Mouse (Mus musculus) gastrocnemius, postnatal 14 days (tissue): ENCODE results near the gene Ube2z. TPM values are rescaled to one million over a fixed set of nuclear protein-coding genes. Genes with fewer than 3 reads are reported as not detected.
A peak's percentile ranks its signal among the peaks of the same experiment; 100 is the strongest.
"Not testable (repeated sequence)": the region's sequence is repeated elsewhere in the genome, so short reads cannot be mapped to it uniquely, and the experiment has no call there.

Source experiments
- DNase-seq: peaks from one replicate; pipeline ENCODE4 v3.0.0; 2021; ENCODE audit warnings: mixed read lengths
- intact Hi-C: fragments of 180-260 bp; cut with DNase I; formaldehyde crosslinking; loops from one replicate; pipeline ENCODE4 v1.15.1; 2025; ENCODE audit warnings: low total_unique reads
- long read RNA-seq, 2 experiments: library from polyadenylated mRNA; stranded (forward); transcript quantifications; one replicate each; pipeline ENCODE4 v2.0.0; 2021
- total RNA-seq, 2 experiments: library from RNA; stranded (reverse); gene quantifications; 2 replicates each; pipeline ENCODE4 v1.2.3; 2021

Ube2z gene
- 10 to 100 TPM; 17.6 to 19.9 TPM for total RNA-seq
- long read RNA-seq, experiment 1, transcript Ube2z-201 (7 exons, 3,997 nt): major isoform, 38 of 46 reads
- long read RNA-seq, experiment 1, partial matches to known transcripts: 2 of 46 reads
- long read RNA-seq, experiment 1, other reads (novel, unspliced or antisense): 6 of 46 reads
- long read RNA-seq, experiment 2, transcript Ube2z-201 (7 exons, 3,997 nt): major isoform, 37 of 41 reads
- long read RNA-seq, experiment 2, partial matches to known transcripts: 4 of 41 reads
- long read RNA-seq, experiment 2, other reads (novel, unspliced or antisense): 0 of 41 reads

- peak; percentile 99 for DNase-seq
- intact Hi-C loops: no loop called here
Measured at GRCm38 (mm10) chr11:96065215-96065911, at the start of gene Ube2z. Ube2z (minus strand) TSS chr11:96065388.

DNA sequence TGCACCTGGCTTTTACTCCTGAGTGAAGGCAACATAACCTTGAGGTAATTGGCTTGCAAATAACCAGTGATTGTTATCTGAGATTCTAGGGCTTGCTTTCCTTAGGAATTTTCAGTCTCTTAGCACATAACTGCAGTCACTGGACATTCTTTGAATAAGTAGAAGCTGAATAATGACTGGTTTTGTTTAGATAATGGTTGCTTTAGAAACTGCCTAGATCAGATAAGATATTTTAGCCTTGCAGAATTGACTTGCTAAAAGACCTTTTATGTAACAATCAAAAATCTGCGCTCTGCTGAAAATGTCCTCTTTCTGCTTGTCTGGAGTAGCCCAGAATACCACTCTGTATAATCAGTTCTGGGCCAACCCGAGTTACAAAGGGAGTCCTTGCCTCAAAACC lies 48.9 kb upstream of the Ube2z start:
- intact Hi-C loops: no loop called here

GRCm38 (mm10) chr11:96111751-96112150 lies 46.6 kb upstream of the Ube2z start, which contains the start of gene Calcoco2:
Calcoco2 (minus strand) TSS chr11:96111964.
- no peak for DNase-seq

More for the DNA sequence above, 48.9 kb upstream of the Ube2z start:
- DNase-seq: no peak

DNA sequence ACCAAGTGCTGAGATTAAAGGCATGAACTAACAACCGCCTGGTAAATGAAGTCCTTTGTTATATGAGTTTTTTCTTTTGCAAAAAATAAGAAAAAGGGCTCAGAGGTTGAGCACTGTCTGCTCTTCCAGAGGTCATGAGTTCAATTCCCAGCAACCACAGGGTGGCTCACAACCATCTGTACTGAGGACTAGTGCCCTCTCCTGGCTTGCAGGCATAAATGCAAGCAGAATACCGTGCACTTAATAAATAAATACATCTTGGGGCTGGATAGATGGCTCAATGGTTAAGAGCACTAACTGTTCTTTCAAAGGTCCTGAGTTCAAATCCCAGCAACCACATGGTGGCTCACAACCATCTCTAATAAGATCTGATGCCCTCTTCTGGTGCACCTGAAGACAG lies 45.8 kb upstream of the Ube2z start:
- DNase-seq, intact Hi-C loops: not testable (repeated sequence)

More at GRCm38 (mm10) chr11:96111751-96112150, 46.6 kb upstream of the Ube2z start, which contains the start of gene Calcoco2:
- intact Hi-C loops: no loop called here

DNA sequence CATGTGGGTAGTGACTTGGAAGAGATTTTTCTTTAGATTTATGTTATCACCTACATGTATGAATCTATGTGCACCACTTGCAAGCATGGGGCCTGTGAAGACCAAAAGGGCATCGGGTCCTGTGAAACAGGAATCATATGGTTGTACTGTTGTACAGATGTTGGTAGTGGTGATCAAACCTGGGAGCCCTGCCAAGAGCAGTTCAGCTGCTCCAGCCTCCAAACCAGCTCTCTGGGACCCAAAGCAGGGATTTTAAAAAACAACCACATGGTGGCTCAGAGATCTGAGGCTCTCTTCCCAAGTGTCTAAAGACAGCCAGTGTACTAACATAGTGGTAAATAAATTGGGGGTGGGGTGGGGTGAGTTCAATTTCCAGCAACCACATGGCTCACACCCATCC lies 43.2 kb upstream of the Ube2z start:
- intact Hi-C loops: no loop called here
- DNase-seq: no peak

DNA sequence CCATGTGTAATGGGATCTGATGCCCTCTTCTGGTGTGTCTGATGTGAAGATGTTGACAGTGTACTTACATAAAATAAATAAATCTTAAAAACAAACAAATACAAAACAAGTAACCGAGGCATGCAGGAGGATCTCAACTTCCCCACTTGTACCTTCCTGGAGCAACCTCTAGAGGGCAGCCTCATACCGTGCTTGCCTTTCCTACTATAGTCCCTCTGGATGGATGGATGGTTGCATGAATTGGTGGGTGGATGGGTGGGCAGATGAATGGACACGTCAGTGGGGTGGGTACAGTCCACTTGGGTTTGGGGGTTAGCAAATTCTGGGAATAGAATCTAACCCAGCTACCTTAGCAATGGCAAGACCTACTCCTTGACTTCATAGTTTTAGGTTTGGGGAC lies 28.2 kb upstream of the Ube2z start:
- intact Hi-C loops: loop anchor here (5.0 kb wide), 2 partner anchors 34 to 216 kb away; no protein-coding TSS in a partner anchor
- peak; percentile 35 for DNase-seq

- intact Hi-C loops: loop anchor here (5.0 kb wide), 2 partner anchors 35 to 215 kb away; no protein-coding TSS in a partner anchor
- DNase-seq: no peak
Measured at GRCm38 (mm10) chr11:96092674-96093291, 27.6 kb upstream of the Ube2z start.

DNA sequence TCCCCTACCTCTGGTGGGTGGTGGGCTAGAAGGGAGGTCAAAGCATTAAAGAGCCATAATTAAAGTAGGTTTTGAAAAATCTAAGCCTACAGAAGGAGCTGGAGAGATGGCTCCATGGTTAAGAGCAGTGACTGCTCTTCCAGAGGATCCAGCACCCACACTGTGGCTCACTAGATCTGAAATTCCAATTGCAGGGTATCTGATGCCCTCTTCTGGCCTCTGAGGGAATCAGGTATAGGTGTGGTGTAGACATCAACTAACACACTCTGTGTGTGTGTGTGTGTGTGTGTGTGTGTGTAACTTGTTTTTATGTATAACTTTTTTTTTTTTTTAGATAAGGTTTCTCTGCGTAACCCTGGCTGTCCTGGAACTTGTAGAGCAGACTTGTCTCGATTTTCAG lies 25.9 kb upstream of the Ube2z start:
- DNase-seq: no peak
- intact Hi-C loops: loop anchor here (5.0 kb wide), 2 partner anchors 36 to 214 kb away; no protein-coding TSS in a partner anchor

DNA sequence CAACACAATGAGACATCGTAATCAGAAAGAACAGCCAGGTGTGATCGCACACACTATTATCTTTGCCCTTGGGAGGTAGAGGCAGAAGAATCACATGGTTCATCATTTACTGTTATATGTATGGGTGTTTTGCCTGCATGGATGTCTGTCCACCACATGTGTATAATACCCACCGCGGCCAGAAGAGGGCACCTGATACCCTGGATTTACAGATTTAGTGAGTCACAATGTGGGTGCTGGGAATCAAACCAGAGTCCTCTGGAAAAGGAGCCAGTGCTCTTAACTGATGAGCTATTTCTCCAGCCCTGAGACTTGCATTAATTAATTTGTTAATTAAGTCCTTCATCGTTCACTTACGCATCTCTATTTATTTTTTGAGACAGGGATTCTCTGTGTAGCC lies 22.8 kb upstream of the Ube2z start:
- no peak for DNase-seq
- intact Hi-C loops: no loop called here

DNA sequence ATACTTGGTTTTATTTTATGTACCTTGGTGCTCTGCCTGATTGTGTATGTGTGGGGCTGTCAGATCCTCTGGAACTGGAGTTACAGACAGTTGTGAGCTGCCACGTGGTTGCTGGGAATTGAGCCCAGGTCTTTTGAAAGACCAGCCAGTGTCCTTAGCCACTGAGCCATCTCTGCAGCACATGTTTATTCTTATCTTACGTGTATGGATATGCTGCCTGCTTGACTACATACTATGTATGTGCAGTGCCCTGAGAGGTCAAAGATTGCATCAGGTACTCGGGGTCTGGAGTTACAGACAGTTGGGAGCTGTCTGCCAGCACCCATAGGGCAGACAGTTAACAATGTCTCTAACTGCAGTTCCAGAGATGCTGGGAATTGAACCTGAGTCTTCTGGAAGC lies 17.5 kb upstream of the Ube2z start:
- no peak for DNase-seq
- intact Hi-C loops: no loop called here

DNA sequence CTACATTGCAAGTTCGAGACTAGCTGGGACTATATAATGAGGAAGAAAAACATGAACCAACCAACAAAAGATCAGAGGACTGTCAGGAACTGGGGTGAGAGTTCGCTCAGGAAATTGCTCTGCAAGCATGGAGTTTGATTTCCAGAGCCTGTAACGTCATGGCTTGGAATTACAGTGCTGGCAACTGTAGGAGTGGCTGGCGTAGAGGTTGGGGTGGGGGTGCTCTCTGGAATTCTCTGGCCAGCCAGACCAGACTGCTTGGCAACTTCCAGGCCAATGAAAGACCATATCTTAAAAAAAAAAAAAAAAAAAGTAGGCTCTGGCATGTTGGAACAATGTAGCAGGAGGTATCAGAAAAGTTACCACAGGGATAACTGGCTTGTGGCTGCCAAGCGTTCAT lies 15.5 kb upstream of the Ube2z start:
- intact Hi-C loops: no loop called here
- DNase-seq: no peak

DNA sequence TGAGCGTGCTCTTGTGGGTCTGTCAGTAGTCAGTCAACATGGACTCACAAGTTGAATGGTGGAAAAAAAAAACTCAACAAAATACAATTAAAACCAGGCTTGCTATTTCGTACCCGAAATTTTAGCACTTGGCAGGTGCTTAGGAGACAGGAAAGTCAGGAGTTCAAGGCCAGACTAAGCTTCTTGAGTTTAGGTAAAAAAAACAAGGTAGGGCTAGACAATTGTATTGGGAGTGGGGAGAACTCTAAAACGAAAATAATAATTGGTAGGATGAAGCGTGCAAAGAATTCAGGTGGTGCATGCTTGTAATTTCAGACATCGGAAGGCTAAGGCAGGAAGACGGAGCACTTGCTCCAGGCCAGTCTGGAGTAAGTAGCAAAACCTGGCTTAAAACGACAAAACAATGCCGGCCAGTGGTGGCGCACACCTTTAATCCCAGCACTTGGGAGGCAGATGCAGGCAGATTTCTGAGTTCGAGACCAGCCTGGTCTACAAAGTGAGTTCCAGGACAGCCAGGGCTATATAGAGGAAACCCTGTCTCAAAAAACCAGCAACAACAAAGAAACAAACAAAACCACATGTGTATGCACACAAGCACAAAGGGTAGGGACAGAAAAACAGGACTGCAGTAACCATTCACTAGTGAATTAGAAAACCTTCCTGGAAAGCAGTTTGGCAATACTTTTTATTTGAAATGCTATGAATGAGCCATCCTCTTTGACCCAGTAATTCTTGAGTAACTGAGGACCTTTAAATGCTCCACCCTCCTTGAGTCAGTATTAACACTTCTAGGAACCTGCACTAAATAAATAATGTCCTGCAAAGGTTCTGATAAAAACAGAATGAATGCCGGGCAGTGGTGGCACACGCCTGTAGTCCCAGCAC lies 11.3 kb upstream of the Ube2z start:
- intact Hi-C loops: no loop called here
- no peak for DNase-seq

- intact Hi-C loops: no loop called here
- DNase-seq: peak; percentile 96
Measured at GRCm38 (mm10) chr11:96075509-96076220, 10.5 kb upstream of the Ube2z start, which contains the start of gene Atp5g1. Atp5g1 (minus strand) TSS chr11:96075670.

GRCm38 (mm10) chr11:96075177-96075508 lies 10.0 kb upstream of the Ube2z start:
- no peak for DNase-seq
- intact Hi-C loops: no loop called here

- intact Hi-C loops: no loop called here
- no peak for DNase-seq
Measured at GRCm38 (mm10) chr11:96074351-96075176, 9.4 kb upstream of the Ube2z start.

DNA sequence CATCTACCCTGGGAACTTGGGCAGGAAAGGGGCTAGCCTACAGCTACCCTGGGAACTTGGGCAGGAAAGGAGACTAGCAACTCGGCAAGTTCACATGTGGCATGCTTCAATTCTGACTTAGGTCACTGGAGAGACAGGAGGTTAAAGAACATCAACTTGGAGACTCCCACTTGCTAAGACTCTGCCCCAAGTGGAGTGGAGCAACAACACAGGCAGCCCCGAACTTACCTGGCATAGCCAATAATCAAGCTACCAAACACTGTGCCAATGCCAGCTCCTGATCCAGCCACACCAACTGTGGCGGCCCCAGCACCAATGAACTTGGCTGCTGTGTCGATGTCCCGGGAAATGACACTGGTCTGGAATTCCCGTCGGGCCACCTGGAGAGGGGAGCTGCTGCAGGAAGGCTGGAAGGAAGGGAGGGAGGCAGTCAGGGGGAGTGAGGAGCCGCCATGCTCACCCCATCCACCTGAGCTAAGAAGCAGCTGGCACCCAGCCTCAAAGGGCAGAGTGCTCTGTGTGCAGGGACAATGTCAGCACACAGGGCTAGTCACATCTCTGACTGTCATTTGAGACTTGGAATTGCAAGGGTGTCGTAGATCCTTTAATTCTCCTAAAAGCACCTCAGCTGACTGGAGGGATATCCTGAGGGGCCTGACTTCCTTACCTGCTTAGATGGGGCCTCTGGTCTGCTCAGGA lies 8.3 kb upstream of the Ube2z start:
- intact Hi-C loops: no loop called here
- no peak for DNase-seq

- intact Hi-C loops: no loop called here
- no peak for DNase-seq
Measured at GRCm38 (mm10) chr11:96071013-96071412, 5.8 kb upstream of the Ube2z start.
